Mouse (Mus musculus) liver (tissue): ENCODE measurements around the gene Chd1l.

Source experiments
- DNase-seq: peaks from one replicate; pipeline ENCODE4 v3.0.0-alpha.2; 2020; ENCODE audit warnings: mixed read lengths

The Chd1l gene

GRCm38 (mm10) chr3:97521946-97522731 lies 87.9 kb downstream of the Chd1l start:
- DNase-seq = no peak

- no peak for DNase-seq
These were observed 90.1 kb downstream of the Chd1l start for GRCm38 (mm10) chr3:97519883-97520282.

GRCm38 (mm10) chr3:97512296-97512695 lies 97.7 kb downstream of the Chd1l start:
- no peak for DNase-seq
